In genomic region chr3:53464146-53464698, GRCm38 (mm10) we compare ENCODE assay signal across 7 mouse cellular contexts. TPM values are rescaled to one million over a fixed set of nuclear protein-coding genes. Genes with fewer than 3 reads are reported as not detected.
DNase-seq lines count a peak whose midpoint lies in the region; ATAC-seq lines count a peak whose summit lies in the region.

No protein-coding gene starts in this region.

- peak overlapping the region; percentile 62 for H3K4me2 ChIP-seq in hindbrain, embryonic 16.5 days (ENCODE audit: low read length)

- ATAC-seq in hindbrain, embryonic 16.5 days: no peak

- H3K4me1 ChIP-seq in hindbrain, embryonic 16.5 days (ENCODE audit: control insufficient read depth, insufficient read depth, low read depth, low read length): peaks cover 30% of the 10 kb centered on the region

- H3K36me3 ChIP-seq in hindbrain, embryonic 16.5 days (ENCODE audit: control insufficient read depth, insufficient read depth, low read length): no peaks in the 10 kb centered on the region

- under 1% methylated on average over 20 of the region's 20 CpGs for WGBS in hindbrain, embryonic 16.5 days

- no peaks in the 10 kb centered on the region for H3K27me3 ChIP-seq in hindbrain, embryonic 16.5 days (replicated peaks; ENCODE audit: control insufficient read depth, insufficient read depth, low read length)

- peak overlapping the region; percentile 88 for H3K27ac ChIP-seq in hindbrain, embryonic 16.5 days (ENCODE audit: low read depth, low read length)

- peak overlapping the region; percentile 63 for H3K4me3 ChIP-seq in hindbrain, embryonic 16.5 days (ENCODE audit: low read length)

- H3K9me3 ChIP-seq in hindbrain, embryonic 16.5 days (ENCODE audit: control insufficient read depth, low read length): no peaks in the 10 kb centered on the region

- DNase-seq in spleen, adult 12 weeks (ENCODE audit: low spot score): peak; percentile 6
- DNase-seq in spleen, postnatal 14 days (ENCODE audit: low spot score in 2 of 2): no peak
- DNase-seq in embryo, embryonic 10 days (ENCODE audit: low spot score): peak; percentile 35
- DNase-seq in naive thymus-derived CD4-positive, alpha-beta T cell, adult 2 months (ENCODE audit: low read depth): peak; percentile 46
- DNase-seq in adrenal gland, postnatal 25 days: no peak
- DNase-seq in cerebellum, adult 8-10 months: no peak

- H3K9ac ChIP-seq in hindbrain, embryonic 16.5 days (ENCODE audit: low read depth, low read length): peak overlapping the region; percentile 86

RNA-seq across cellular contexts. Expression of gene Proser1, which starts 0.8 kb away (rescaled TPM):
- polyA plus RNA-seq in hindbrain, embryonic 16.5 days (2015; fragmentation: Nextera tagmentation; extraction: Ambion mirVana): 13.5 and 16.1 TPM in 2 replicates
- total RNA-seq in adrenal gland, postnatal 25 days (2021): 30.8 and 32.0 TPM in 2 replicates

RNA-seq across cellular contexts. Expression of gene Nhlrc3, which starts 1.1 kb away (rescaled TPM):
- polyA plus RNA-seq in hindbrain, embryonic 16.5 days (2015; fragmentation: Nextera tagmentation; extraction: Ambion mirVana): 8.1 and 9.3 TPM in 2 replicates
- total RNA-seq in adrenal gland, postnatal 25 days (2021): 9.5 and 12.4 TPM in 2 replicates

RNA-seq across cellular contexts. Expression of gene Stoml3, which starts 24.2 kb away (rescaled TPM):
- polyA plus RNA-seq in hindbrain, embryonic 16.5 days (2015; fragmentation: Nextera tagmentation; extraction: Ambion mirVana): 0.09 TPM in 1 of 2 replicates, not detected in the other
- total RNA-seq in adrenal gland, postnatal 25 days (2021): not detected in 2 replicates

Comparison
In these comparisons a context has a peak if more than half of its experiments do, and no peak if none do; other contexts are left out.
1. DNase-seq: peak in spleen, adult 12 weeks (single experiment), embryo, embryonic 10 days (single experiment) and naive thymus-derived CD4-positive, alpha-beta T cell, adult 2 months (single experiment); none in spleen, postnatal 14 days (0 of 2), adrenal gland, postnatal 25 days (single experiment) and cerebellum, adult 8-10 months (single experiment).